Mouse (Mus musculus) kidney, embryonic 16.5 days (tissue): ENCODE results near the gene 5730596B20Rik. TPM values are rescaled to one million over a fixed set of nuclear protein-coding genes. Genes with fewer than 3 reads are reported as not detected.

Experiments
- ATAC-seq: fragments of 200-750 bp; cut with Nextera tagmentation; 2 replicates; pipeline ENCODE4 v1.8.0; 2017; ENCODE audit warnings: moderate TSS enrichment; ENCODE audit not compliant: low FRiP score, low TSS enrichment
- H3K27ac ChIP-seq: fragments of 300-500 bp; sonication (generic); 2 replicates; pipeline ENCODE4 v1.5.1; 2014; ENCODE audit warnings: low read length
- H3K27me3 ChIP-seq: fragments of 300-500 bp; sonication (generic); 2 replicates; pipeline ENCODE4 v1.6.1; 2014; ENCODE audit warnings: low read length, control low read depth, mixed read lengths; ENCODE audit not compliant: insufficient read depth
- H3K36me3 ChIP-seq: fragments of 300-500 bp; sonication (generic); 2 replicates; pipeline ENCODE4 v1.6.1; 2014; ENCODE audit warnings: low read length, control low read depth, mixed read lengths; ENCODE audit not compliant: insufficient read depth
- H3K4me1 ChIP-seq: fragments of 300-500 bp; sonication (generic); 2 replicates; pipeline ENCODE4 v1.6.1; 2014; ENCODE audit warnings: low read length, control low read depth, mixed read lengths; ENCODE audit not compliant: insufficient read depth
- H3K4me2 ChIP-seq: fragments of 300-500 bp; sonication (generic); replicated peaks from 2 replicates; pipeline ENCODE4 v1.6.1; 2014; ENCODE audit warnings: low read depth, low read length
- H3K4me3 ChIP-seq: fragments of 300-500 bp; sonication (generic); 2 replicates; pipeline ENCODE4 v1.5.1; 2014; ENCODE audit warnings: mild to moderate bottlenecking, low read length
- H3K9ac ChIP-seq: fragments of 300-500 bp; sonication (generic); replicated peaks from 2 replicates; pipeline ENCODE4 v1.6.1; 2014; ENCODE audit warnings: low read length
- H3K9me3 ChIP-seq: fragments of 300-500 bp; sonication (generic); 2 replicates; pipeline ENCODE4 v1.6.1; 2016; ENCODE audit warnings: low read length, control low read depth
- WGBS: fragments of 180-500 bp; shearing (Covaris S2); extraction: QIAGEN DNeasy Blood & Tissue Kit; methylation state at CpG from one replicate; pipeline ENCODE4 v1.1.7; 2014; 5-methylcytosine and 5-hydroxymethylcytosine counted together
- polyA plus RNA-seq: library from polyadenylated mRNA; unstranded; fragments of >200 nt; fragmentation: Nextera tagmentation; extraction: Ambion mirVana; gene quantifications from 2 replicates; pipeline ENCODE4 v1.2.1, GENCODE M21; 2015

5730596B20Rik gene
- polyA plus RNA-seq: 1.7 and 2.5 TPM in 2 replicates

- peak within 1 kb of the TSS; percentile 89 for H3K9ac ChIP-seq
- no peaks in the 10 kb centered on the region for H3K36me3 ChIP-seq
- H3K27ac ChIP-seq: peak within 1 kb of the TSS; percentile 97
- peaks cover 82% of the 10 kb centered on the region for H3K4me1 ChIP-seq
- no peaks in the 10 kb centered on the region for H3K27me3 ChIP-seq
- H3K9me3 ChIP-seq: no peaks in the 10 kb centered on the region
- peak; percentile 65 for ATAC-seq
- peak within 1 kb of the TSS; percentile 72 for H3K4me2 ChIP-seq
- peak within 1 kb of the TSS; percentile 63 for H3K4me3 ChIP-seq
- 1% methylated on average over 36 of the region's 36 CpGs for WGBS
These were observed at the start of gene 5730596B20Rik for GRCm38 (mm10) chr6:52177061-52177735. Gene 5730596B20Rik (plus strand): TSS chr6:52177498.

GRCm38 (mm10) chr6:52137841-52138535 is 39.3 kb upstream of the 5730596B20Rik start:
- Histone ChIP-seq H3K27me3 (no peaks in the 10 kb centered on the region), H3K27ac (no peak overlapping the region), H3K4me2 (no peak overlapping the region), H3K36me3 (no peaks in the 10 kb centered on the region), H3K4me1 (no peaks in the 10 kb centered on the region), H3K9ac (no peak overlapping the region), H3K4me3 (no peak overlapping the region), H3K9me3 (no peaks in the 10 kb centered on the region)
- WGBS: 66% methylated on average over 9 of the region's 9 CpGs
- no peak for ATAC-seq

GRCm38 (mm10) chr6:52138576-52138975 is 38.7 kb upstream of the 5730596B20Rik start:
- Histone ChIP-seq H3K9ac (no peak overlapping the region), H3K4me3 (no peak overlapping the region), H3K4me2 (no peak overlapping the region), H3K9me3 (no peaks in the 10 kb centered on the region), H3K27ac (no peak overlapping the region), H3K4me1 (no peaks in the 10 kb centered on the region), H3K36me3 (no peaks in the 10 kb centered on the region), H3K27me3 (no peaks in the 10 kb centered on the region)
- 58% methylated on average over 10 of the region's 10 CpGs for WGBS
- ATAC-seq: no peak

- H3K4me3 ChIP-seq: no peak overlapping the region
- no peak overlapping the region for H3K4me2 ChIP-seq
- no peaks in the 10 kb centered on the region for H3K4me1 ChIP-seq
- no peak overlapping the region for H3K27ac ChIP-seq
- no peaks in the 10 kb centered on the region for H3K9me3 ChIP-seq
- ATAC-seq: no peak
- WGBS: 89% methylated on average over 5 of the region's 5 CpGs
- no peaks in the 10 kb centered on the region for H3K36me3 ChIP-seq
- no peaks in the 10 kb centered on the region for H3K27me3 ChIP-seq
- no peak overlapping the region for H3K9ac ChIP-seq
These were observed 38.2 kb upstream of the 5730596B20Rik start for GRCm38 (mm10) chr6:52139115-52139514.

- peaks cover 12% of the 10 kb centered on the region; the same call in 1 of the 2 replicates for H3K4me1 ChIP-seq
- H3K9ac ChIP-seq: no peak overlapping the region
- peak overlapping the region; percentile 32; the same call in 1 of the 2 replicates for H3K4me2 ChIP-seq
- H3K27ac ChIP-seq: no peak overlapping the region
- peak; percentile 51; the same call in 1 of the 2 replicates for ATAC-seq
- no peaks in the 10 kb centered on the region for H3K36me3 ChIP-seq
- peaks cover 48% of the 10 kb centered on the region for H3K27me3 ChIP-seq
- 9% methylated on average over 16 of the region's 16 CpGs for WGBS
- no peak overlapping the region; the same call in 1 of the 2 replicates for H3K4me3 ChIP-seq
- 0 out of 2 replicates have a peak, but pooled peaks cover 4% of the 10 kb centered on the region for H3K9me3 ChIP-seq
These were observed 26.8 kb upstream of the 5730596B20Rik start for GRCm38 (mm10) chr6:52150401-52150966.

GRCm38 (mm10) chr6:52151571-52151970 is 25.7 kb upstream of the 5730596B20Rik start:
- Histone ChIP-seq H3K36me3 (no peaks in the 10 kb centered on the region), H3K4me1 (peaks cover 12% of the 10 kb centered on the region; the same call in 1 of the 2 replicates), H3K4me3 (no peak overlapping the region), H3K27ac (no peak overlapping the region), H3K4me2 (no peak overlapping the region), H3K27me3 (peaks cover 59% of the 10 kb centered on the region), H3K9me3 (0 out of 2 replicates have a peak, but pooled peaks cover 4% of the 10 kb centered on the region), H3K9ac (no peak overlapping the region)
- no peak for ATAC-seq
- WGBS: 68% methylated on average over 4 of the region's 4 CpGs

- 42% methylated on average over 16 of the region's 16 CpGs for WGBS
- no peaks in the 10 kb centered on the region for H3K36me3 ChIP-seq
- no peak overlapping the region for H3K4me3 ChIP-seq
- peaks cover 67% of the 10 kb centered on the region for H3K27me3 ChIP-seq
- H3K27ac ChIP-seq: no peak overlapping the region
- no peak overlapping the region for H3K9ac ChIP-seq
- H3K4me2 ChIP-seq: no peak overlapping the region
- H3K4me1 ChIP-seq: peaks cover 17% of the 10 kb centered on the region
- no peak for ATAC-seq
- H3K9me3 ChIP-seq: 0 out of 2 replicates have a peak, but pooled peaks cover 4% of the 10 kb centered on the region
These were observed 24.8 kb upstream of the 5730596B20Rik start for GRCm38 (mm10) chr6:52152226-52153193.

GRCm38 (mm10) chr6:52153270-52153669 is 24.0 kb upstream of the 5730596B20Rik start:
- Histone ChIP-seq H3K9ac (no peak overlapping the region), H3K9me3 (0 out of 2 replicates have a peak, but pooled peaks cover 4% of the 10 kb centered on the region), H3K4me3 (no peak overlapping the region), H3K4me2 (no peak overlapping the region), H3K27ac (no peak overlapping the region), H3K4me1 (peaks cover 23% of the 10 kb centered on the region), H3K27me3 (peaks cover 70% of the 10 kb centered on the region), H3K36me3 (no peaks in the 10 kb centered on the region)
- WGBS: 18% methylated on average over 6 of the region's 6 CpGs
- ATAC-seq: no peak

- Histone ChIP-seq H3K4me1 (peaks cover 23% of the 10 kb centered on the region), H3K36me3 (no peaks in the 10 kb centered on the region), H3K27me3 (peaks cover 70% of the 10 kb centered on the region), H3K27ac (no peak overlapping the region), H3K9ac (no peak overlapping the region), H3K4me2 (no peak overlapping the region), H3K9me3 (0 out of 2 replicates have a peak, but pooled peaks cover 4% of the 10 kb centered on the region), H3K4me3 (no peak overlapping the region)
- 56% methylated on average over 5 of the region's 5 CpGs for WGBS
- no peak for ATAC-seq
These were observed 23.3 kb upstream of the 5730596B20Rik start for GRCm38 (mm10) chr6:52154044-52154443.
